Mouse (Mus musculus): ENCODE measurements around the gene Socs7. TPM values are rescaled to one million over a fixed set of nuclear protein-coding genes. Genes with fewer than 3 reads are reported as not detected.
"Not testable (repeated sequence)": the region's sequence is repeated elsewhere in the genome, so short reads cannot be mapped to it uniquely, and the experiment has no call there.

Socs7 gene
- polyA plus RNA-seq (2014; fragmentation: Nextera tagmentation; extraction: Ambion mirVana): 4.3 and 4.5 TPM in 2 replicates

- Histone ChIP-seq H3K4me2 (ENCODE audit: low read depth, low read length, severe bottlenecking) (peak within 1 kb of the TSS; percentile 82), H3K4me1 (replicated peaks; ENCODE audit: control insufficient read depth, insufficient read depth, low read length) (peaks cover 13% of the 10 kb centered on the region), H3K27me3 (ENCODE audit: control insufficient read depth, insufficient read depth, low read length) (no peaks in the 10 kb centered on the region), H3K9me3 (ENCODE audit: control insufficient read depth, low read length) (no peaks in the 10 kb centered on the region), H3K9ac (ENCODE audit: low read length) (peak within 1 kb of the TSS; percentile 95), H3K36me3 (ENCODE audit: control insufficient read depth, insufficient read depth, low read length) (no peaks in the 10 kb centered on the region), H3K27ac (ENCODE audit: low read depth, low read length) (peak within 1 kb of the TSS; percentile 74), H3K4me3 (ENCODE audit: low read depth, low read length) (peak within 1 kb of the TSS; percentile 96)
- WGBS: under 1% methylated on average over 33 of the region's 81 CpGs
- DNase-seq (ENCODE audit: low spot score) (peak; percentile 97), ATAC-seq (replicated peaks; ENCODE audit: low FRiP score) (peak; percentile 95)
Measured at GRCm38 (mm10) chr11:97361948-97362648, at the start of gene Socs7. Socs7 (plus strand) TSS chr11:97362551.

- not testable (repeated sequence) for H3K36me3 ChIP-seq (ENCODE audit: control insufficient read depth, insufficient read depth, low read length); H3K9me3 ChIP-seq (ENCODE audit: control insufficient read depth, low read length); ATAC-seq (replicated peaks; ENCODE audit: low FRiP score); H3K4me1 ChIP-seq (replicated peaks; ENCODE audit: control insufficient read depth, insufficient read depth, low read length); H3K27ac ChIP-seq (ENCODE audit: low read depth, low read length); H3K27me3 ChIP-seq (ENCODE audit: control insufficient read depth, insufficient read depth, low read length); H3K9ac ChIP-seq (ENCODE audit: low read length); DNase-seq (ENCODE audit: low spot score); H3K4me3 ChIP-seq (ENCODE audit: low read depth, low read length); H3K4me2 ChIP-seq (ENCODE audit: low read depth, low read length, severe bottlenecking)
- WGBS: 88% methylated on average over 1 of the region's 1 CpGs
Measured at GRCm38 (mm10) chr11:97312871-97313270, 49.5 kb upstream of the Socs7 start.

GRCm38 (mm10) chr11:97314110-97314509 lies 48.2 kb upstream of the Socs7 start:
- H3K27ac ChIP-seq (ENCODE audit: low read depth, low read length): no peak overlapping the region
- DNase-seq (ENCODE audit: low spot score): no peak
- 97% methylated on average over 3 of the region's 3 CpGs for WGBS

GRCm38 (mm10) chr11:97314751-97315503 lies 47.4 kb upstream of the Socs7 start:
- H3K27ac ChIP-seq (ENCODE audit: low read depth, low read length): no peak overlapping the region

More at GRCm38 (mm10) chr11:97314110-97314509, 48.2 kb upstream of the Socs7 start:
- Histone ChIP-seq H3K4me2 (ENCODE audit: low read depth, low read length, severe bottlenecking) (no peak overlapping the region), H3K9ac (ENCODE audit: low read length) (no peak overlapping the region), H3K4me1 (replicated peaks; ENCODE audit: control insufficient read depth, insufficient read depth, low read length) (peaks cover 5% of the 10 kb centered on the region; the same call in 1 of the 2 replicates), H3K36me3 (ENCODE audit: control insufficient read depth, insufficient read depth, low read length) (no peaks in the 10 kb centered on the region), H3K27me3 (ENCODE audit: control insufficient read depth, insufficient read depth, low read length) (no peaks in the 10 kb centered on the region), H3K9me3 (ENCODE audit: control insufficient read depth, low read length) (no peaks in the 10 kb centered on the region), H3K4me3 (ENCODE audit: low read depth, low read length) (no peak overlapping the region)
- ATAC-seq (replicated peaks; ENCODE audit: low FRiP score): no peak

GRCm38 (mm10) chr11:97315504-97316503 lies 46.5 kb upstream of the Socs7 start, which contains the start of gene Mrpl45:
Mrpl45 (plus strand) TSS chr11:97315716.
- H3K27me3 ChIP-seq (ENCODE audit: control insufficient read depth, insufficient read depth, low read length): no peaks in the 10 kb centered on the region
- no peaks in the 10 kb centered on the region for H3K36me3 ChIP-seq (ENCODE audit: control insufficient read depth, insufficient read depth, low read length)
- peak within 1 kb of the TSS; percentile 53 for H3K9ac ChIP-seq (ENCODE audit: low read length)
- under 1% methylated on average over 50 of the region's 50 CpGs for WGBS
- H3K9me3 ChIP-seq (ENCODE audit: control insufficient read depth, low read length): no peaks in the 10 kb centered on the region
- H3K4me1 ChIP-seq (replicated peaks; ENCODE audit: control insufficient read depth, insufficient read depth, low read length): no peaks in the 10 kb centered on the region; the same call in 1 of the 2 replicates
- peak within 1 kb of the TSS; percentile 51 for H3K4me2 ChIP-seq (ENCODE audit: low read depth, low read length, severe bottlenecking)
- peak; percentile 100 for DNase-seq (ENCODE audit: low spot score)
- ATAC-seq (replicated peaks; ENCODE audit: low FRiP score): peak; percentile 92
- no peak within 1 kb of the TSS for H3K27ac ChIP-seq (ENCODE audit: low read depth, low read length)
- peak within 1 kb of the TSS; percentile 36 for H3K4me3 ChIP-seq (ENCODE audit: low read depth, low read length)

More at GRCm38 (mm10) chr11:97314751-97315503, 47.4 kb upstream of the Socs7 start:
- Histone ChIP-seq H3K9me3 (ENCODE audit: control insufficient read depth, low read length) (no peaks in the 10 kb centered on the region), H3K4me2 (ENCODE audit: low read depth, low read length, severe bottlenecking) (peak overlapping the region; percentile 33; the same call in 1 of the 2 replicates), H3K27me3 (ENCODE audit: control insufficient read depth, insufficient read depth, low read length) (no peaks in the 10 kb centered on the region), H3K9ac (ENCODE audit: low read length) (no peak overlapping the region; the same call in 1 of the 2 replicates), H3K4me1 (replicated peaks; ENCODE audit: control insufficient read depth, insufficient read depth, low read length) (no peaks in the 10 kb centered on the region; the same call in 1 of the 2 replicates), H3K4me3 (ENCODE audit: low read depth, low read length) (no peak overlapping the region; the same call in 1 of the 2 replicates), H3K36me3 (ENCODE audit: control insufficient read depth, insufficient read depth, low read length) (no peaks in the 10 kb centered on the region)
- 49% methylated on average over 8 of the region's 8 CpGs for WGBS
- no peak for ATAC-seq (replicated peaks; ENCODE audit: low FRiP score)
- no peak for DNase-seq (ENCODE audit: low spot score)

- no peak for ATAC-seq (replicated peaks; ENCODE audit: low FRiP score)
- no peak overlapping the region for H3K27ac ChIP-seq (ENCODE audit: low read depth, low read length)
- no peaks in the 10 kb centered on the region for H3K4me1 ChIP-seq (replicated peaks; ENCODE audit: control insufficient read depth, insufficient read depth, low read length)
- H3K4me3 ChIP-seq (ENCODE audit: low read depth, low read length): no peak overlapping the region
- H3K36me3 ChIP-seq (ENCODE audit: control insufficient read depth, insufficient read depth, low read length): no peaks in the 10 kb centered on the region; the same call in 1 of the 2 replicates
- no peaks in the 10 kb centered on the region for H3K9me3 ChIP-seq (ENCODE audit: control insufficient read depth, low read length)
- H3K27me3 ChIP-seq (ENCODE audit: control insufficient read depth, insufficient read depth, low read length): no peaks in the 10 kb centered on the region
- no peak overlapping the region for H3K9ac ChIP-seq (ENCODE audit: low read length)
- H3K4me2 ChIP-seq (ENCODE audit: low read depth, low read length, severe bottlenecking): no peak overlapping the region
- no peak for DNase-seq (ENCODE audit: low spot score)
- WGBS: 93% methylated on average over 8 of the region's 8 CpGs
Measured at GRCm38 (mm10) chr11:97321197-97321596, 41.2 kb upstream of the Socs7 start.

GRCm38 (mm10) chr11:97321894-97322600 lies 40.3 kb upstream of the Socs7 start:
- H3K4me3 ChIP-seq (ENCODE audit: low read depth, low read length); H3K27me3 ChIP-seq (ENCODE audit: control insufficient read depth, insufficient read depth, low read length); H3K9me3 ChIP-seq (ENCODE audit: control insufficient read depth, low read length); H3K27ac ChIP-seq (ENCODE audit: low read depth, low read length); DNase-seq (ENCODE audit: low spot score); H3K36me3 ChIP-seq (ENCODE audit: control insufficient read depth, insufficient read depth, low read length); H3K4me2 ChIP-seq (ENCODE audit: low read depth, low read length, severe bottlenecking); H3K4me1 ChIP-seq (replicated peaks; ENCODE audit: control insufficient read depth, insufficient read depth, low read length); ATAC-seq (replicated peaks; ENCODE audit: low FRiP score); H3K9ac ChIP-seq (ENCODE audit: low read length): not testable (repeated sequence)
- 82% methylated on average over 8 of the region's 8 CpGs for WGBS
